Mouse (Mus musculus) liver, adult 2 months (tissue): ENCODE measurements around the gene Nxpe5. TPM values are rescaled to one million over a fixed set of nuclear protein-coding genes. Genes with fewer than 3 reads are reported as not detected.

Experiments used
- DNase-seq: peaks from one replicate; pipeline ENCODE4 v3.0.0-alpha.2; 2011; ENCODE audit warnings: low read depth, low spot score; ENCODE audit errors: extremely low read depth
- H3K27ac ChIP-seq: fragments of 200-500 bp; replicated peaks from 2 replicates; pipeline ENCODE4 v1.5.1; 2012; ENCODE audit warnings: low read depth, mild to moderate bottlenecking, control low read depth, inconsistent platforms, low read length; ENCODE audit not compliant: insufficient read depth
- H3K27me3 ChIP-seq: fragments of 200-500 bp; 2 replicates; pipeline ENCODE4 v1.6.1; 2012; ENCODE audit warnings: mild to moderate bottlenecking, moderate library complexity, low read length, inconsistent platforms; ENCODE audit not compliant: control insufficient read depth, insufficient read depth
- H3K36me3 ChIP-seq: fragments of 200-500 bp; 2 replicates; pipeline ENCODE4 v1.6.1; 2012; ENCODE audit warnings: low read length, inconsistent platforms; ENCODE audit not compliant: control insufficient read depth, insufficient read depth
- H3K4me1 ChIP-seq: fragments of 200-500 bp; 2 replicates; pipeline ENCODE4 v1.6.1; 2011; ENCODE audit warnings: low read length; ENCODE audit not compliant: control insufficient read depth, insufficient read depth
- H3K4me3 ChIP-seq: fragments of 200-500 bp; 2 replicates; pipeline ENCODE4 v1.5.1; 2011; ENCODE audit warnings: low read depth, mild to moderate bottlenecking, control low read depth, low read length, moderate library complexity; ENCODE audit not compliant: insufficient read depth
- H3K79me2 ChIP-seq: fragments of 200-500 bp; 2 replicates; pipeline ENCODE4 v1.6.1; 2012; ENCODE audit warnings: inconsistent platforms, mild to moderate bottlenecking, low read length, moderate library complexity; ENCODE audit not compliant: control insufficient read depth, insufficient read depth
- H3K9ac ChIP-seq: fragments of 200-500 bp; 2 replicates; pipeline ENCODE4 v1.6.1; 2012; ENCODE audit warnings: low read depth, mild to moderate bottlenecking, control low read depth, inconsistent platforms, low read length
- CTCF ChIP-seq: fragments of 200-500 bp; IDR thresholded peaks from 2 replicates; pipeline ENCODE4 v1.5.1; 2011; ENCODE audit warnings: low read depth, low read length, control low read depth
- POLR2A ChIP-seq: fragments of 200-500 bp; IDR thresholded peaks from 2 replicates; pipeline ENCODE4 v1.6.1; 2011; ENCODE audit warnings: low read length, control low read depth; ENCODE audit not compliant: insufficient read depth; ENCODE audit errors: extremely low read depth
- WGBS: fragments of 180-500 bp; shearing (Covaris S2); methylation state at CpG from one replicate; pipeline ENCODE4 v1.1.7; 2018; 5-methylcytosine and 5-hydroxymethylcytosine counted together
- polyA plus RNA-seq: library from polyadenylated mRNA; depleted of rRNA; stranded (reverse); fragments of >200 nt; gene quantifications from 2 replicates; pipeline ENCODE4 v1.2.3, GENCODE M21; 2012
- total RNA-seq: library from RNA; depleted of rRNA; stranded (reverse); fragments of >200 nt; gene quantifications from 2 replicates; pipeline ENCODE4 v1.2.3, GENCODE M21; 2014

Gene Nxpe5
- total and polyA plus RNA-seq, 2 experiments: 0.07 TPM; not detected in 1

- WGBS: 4% methylated on average over 6 of the region's 6 CpGs
- Histone ChIP-seq H3K36me3 (no peaks in the 10 kb centered on the region), H3K4me3 (peak overlapping the region; percentile 63), H3K4me1 (peaks cover 7% of the 10 kb centered on the region), H3K9ac (peak overlapping the region; percentile 67; the same call in 1 of the 2 replicates), H3K79me2 (no peaks in the 10 kb centered on the region), H3K27ac (no peak overlapping the region), H3K27me3 (no peaks in the 10 kb centered on the region; the same call in 1 of the 2 replicates)
- no peak for TF ChIP-seq POLR2A
- TF ChIP-seq CTCF: no peak
- DNase-seq: no peak
Measured at GRCm38 (mm10) chr5:138264207-138264578, 38.5 kb downstream of the Nxpe5 start.

DNA sequence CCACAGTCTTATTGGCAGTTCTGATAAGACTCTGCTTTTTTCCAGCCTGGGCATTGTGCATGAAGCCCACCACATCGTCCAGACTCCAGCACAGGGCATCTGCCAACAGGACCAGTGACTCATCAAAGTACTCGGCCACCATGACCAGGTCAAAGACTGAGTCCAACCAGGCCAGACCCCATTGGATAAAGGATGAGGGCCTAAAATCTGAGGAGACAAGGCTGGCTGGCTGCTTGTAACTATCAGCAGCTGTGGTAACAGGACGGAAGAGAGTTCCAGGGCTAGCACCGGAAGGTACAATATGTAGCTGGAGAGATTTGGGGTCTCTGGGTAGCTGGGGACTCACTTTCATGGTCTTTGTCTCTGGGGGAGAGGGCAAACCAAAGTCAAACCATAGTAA, 40.0 kb downstream of the Nxpe5 start:
- DNase-seq: no peak
- Histone ChIP-seq H3K36me3 (no peaks in the 10 kb centered on the region), H3K79me2 (no peaks in the 10 kb centered on the region), H3K4me1 (peaks cover 7% of the 10 kb centered on the region), H3K9ac (no peak overlapping the region), H3K4me3 (no peak overlapping the region), H3K27ac (no peak overlapping the region), H3K27me3 (peaks cover 3% of the 10 kb centered on the region; the same call in 1 of the 2 replicates)
- no peak for TF ChIP-seq CTCF
- TF ChIP-seq POLR2A: no peak
- WGBS: 98% methylated on average over 4 of the region's 4 CpGs

GRCm38 (mm10) chr5:138267114-138267513, 41.4 kb downstream of the Nxpe5 start:
- Histone ChIP-seq H3K36me3 (no peaks in the 10 kb centered on the region), H3K9ac (no peak overlapping the region), H3K79me2 (no peaks in the 10 kb centered on the region), H3K27ac (no peak overlapping the region), H3K27me3 (peaks cover 5% of the 10 kb centered on the region; the same call in 1 of the 2 replicates), H3K4me1 (peaks cover 7% of the 10 kb centered on the region), H3K4me3 (no peak overlapping the region)
- TF ChIP-seq POLR2A (no peak), CTCF (no peak)
- no peak for DNase-seq
- WGBS: 94% methylated on average over 3 of the region's 3 CpGs

GRCm38 (mm10) chr5:138268980-138269379, 43.3 kb downstream of the Nxpe5 start:
- 74% methylated on average over 4 of the region's 4 CpGs for WGBS
- no peak overlapping the region for H3K27ac ChIP-seq
- peaks cover 5% of the 10 kb centered on the region; the same call in 1 of the 2 replicates for H3K27me3 ChIP-seq
- H3K4me1 ChIP-seq: 0 out of 2 replicates have a peak, but pooled peaks cover 1% of the 10 kb centered on the region
- H3K9ac ChIP-seq: no peak overlapping the region
- H3K79me2 ChIP-seq: no peaks in the 10 kb centered on the region
- H3K4me3 ChIP-seq: no peak overlapping the region
- TF ChIP-seq POLR2A: no peak
- TF ChIP-seq CTCF: no peak
- no peaks in the 10 kb centered on the region for H3K36me3 ChIP-seq
- no peak for DNase-seq

DNA sequence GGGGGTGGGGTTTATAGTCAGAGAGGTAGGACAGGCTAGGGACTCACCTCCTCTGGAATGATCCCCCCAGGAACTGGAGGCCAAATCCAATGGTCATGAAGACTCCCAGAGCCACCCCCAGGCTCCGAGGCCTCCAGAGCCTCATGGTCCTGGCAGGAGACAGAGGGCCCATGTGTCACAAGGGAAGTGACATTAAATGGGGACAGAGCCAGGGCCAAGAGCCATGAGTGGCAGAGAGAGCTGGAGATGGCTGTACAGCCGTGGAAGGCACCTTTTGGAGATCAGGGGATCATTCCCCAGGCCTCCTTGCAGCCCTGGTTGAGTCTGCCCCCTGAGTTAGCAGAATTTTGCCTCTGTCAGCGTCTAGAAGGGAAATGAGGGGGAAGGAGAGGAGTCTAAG, 45.5 kb downstream of the Nxpe5 start:
- 44% methylated on average over 3 of the region's 3 CpGs for WGBS
- no peak overlapping the region for H3K27ac ChIP-seq
- no peak overlapping the region for H3K4me3 ChIP-seq
- H3K4me1 ChIP-seq: no peaks in the 10 kb centered on the region
- no peaks in the 10 kb centered on the region for H3K79me2 ChIP-seq
- H3K9ac ChIP-seq: no peak overlapping the region
- TF ChIP-seq POLR2A (no peak), CTCF (no peak)
- H3K27me3 ChIP-seq: peaks cover 5% of the 10 kb centered on the region; the same call in 1 of the 2 replicates
- DNase-seq: no peak
- H3K36me3 ChIP-seq: no peaks in the 10 kb centered on the region

DNA sequence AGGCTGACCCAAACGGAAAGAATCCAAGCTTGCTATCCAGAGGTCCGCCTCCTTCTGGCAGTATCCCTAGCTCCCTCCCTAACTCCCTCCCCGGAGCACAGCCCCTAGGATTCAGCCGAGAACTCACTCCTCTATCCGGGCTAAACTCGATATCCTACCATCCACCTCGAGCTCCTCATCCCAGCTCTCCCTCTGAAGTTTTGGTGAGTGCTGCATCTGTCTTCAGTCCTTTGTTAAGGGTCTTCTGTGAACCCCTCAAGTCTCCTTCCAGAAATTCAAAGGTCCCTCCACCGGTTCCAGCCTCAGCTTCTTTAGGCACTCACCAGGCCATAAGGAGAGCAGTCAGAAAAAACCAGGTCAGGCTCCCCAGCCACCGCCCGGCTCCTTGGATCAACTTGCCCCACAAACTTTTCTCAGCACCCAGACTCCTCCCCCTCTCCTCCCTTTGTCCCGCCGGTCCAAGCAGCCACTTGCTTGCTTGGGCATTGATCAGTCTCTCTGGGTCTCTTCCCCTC, 46.8 kb downstream of the Nxpe5 start, which contains the start of gene Gal3st4:
TSS of gene Gal3st4 (minus strand) at position 432 of the 515 bp plus-strand sequence.
- Histone ChIP-seq H3K79me2 (no peaks in the 10 kb centered on the region), H3K9ac (no peak within 1 kb of the TSS), H3K4me3 (no peak within 1 kb of the TSS), H3K36me3 (no peaks in the 10 kb centered on the region), H3K27ac (no peak within 1 kb of the TSS), H3K4me1 (no peaks in the 10 kb centered on the region), H3K27me3 (peaks cover 5% of the 10 kb centered on the region; the same call in 1 of the 2 replicates)
- TF ChIP-seq CTCF (no peak), POLR2A (no peak)
- DNase-seq: no peak
- 5% methylated on average over 12 of the region's 12 CpGs for WGBS
